Mouse (Mus musculus) lung, postnatal 0 days (tissue): ENCODE measurements at regions not wholly inside any gene's neighbourhood (a gene's known extent, or its start where the extent isn't known, plus 50 kb on each side); places are given as distances from the start of the nearest gene placed in this dataset.
A peak's percentile ranks its signal among the peaks of the same experiment; 100 is the strongest.

Source experiments
- ATAC-seq: fragments of 200-750 bp; cut with Nextera tagmentation; 2 replicates; pipeline ENCODE4 v1.8.0; 2017; ENCODE audit warnings: moderate library complexity
- DNase-seq: peaks from one replicate; pipeline ENCODE4 v3.0.0-alpha.2; 2016; ENCODE audit warnings: low spot score
- H3K27ac ChIP-seq: fragments of 300-500 bp; sonication (generic); 2 replicates; pipeline ENCODE4 v1.5.1; 2014; ENCODE audit warnings: antibody characterized with exemption, mild to moderate bottlenecking, low read length, mixed read lengths
- H3K27me3 ChIP-seq: fragments of 300-500 bp; sonication (generic); replicated peaks from 2 replicates; pipeline ENCODE4 v1.6.1; 2014; ENCODE audit warnings: low read length, mixed read lengths; ENCODE audit not compliant: insufficient read depth
- H3K36me3 ChIP-seq: fragments of 300-500 bp; sonication (generic); 2 replicates; pipeline ENCODE4 v1.6.1; 2014; ENCODE audit warnings: low read length, mixed read lengths; ENCODE audit not compliant: insufficient read depth
- H3K4me1 ChIP-seq: fragments of 300-500 bp; sonication (generic); 2 replicates; pipeline ENCODE4 v1.6.1; 2014; ENCODE audit warnings: antibody characterized with exemption, low read depth, low read length, mixed read lengths; ENCODE audit not compliant: insufficient read depth
- H3K4me2 ChIP-seq: fragments of 300-500 bp; sonication (generic); replicated peaks from 2 replicates; pipeline ENCODE4 v1.6.1; 2014; ENCODE audit warnings: low read depth, mild to moderate bottlenecking, low read length, moderate library complexity, mixed read lengths
- H3K4me3 ChIP-seq: fragments of 300-500 bp; sonication (generic); 2 replicates; pipeline ENCODE4 v1.5.1; 2014; ENCODE audit warnings: low read depth, low read length
- H3K9ac ChIP-seq: fragments of 300-500 bp; sonication (generic); replicated peaks from 2 replicates; pipeline ENCODE4 v1.6.1; 2014; ENCODE audit warnings: low read depth, mild to moderate bottlenecking
- H3K9me3 ChIP-seq: fragments of 300-500 bp; sonication (generic); 2 replicates; pipeline ENCODE4 v1.6.1; 2016; ENCODE audit warnings: low read length, mixed read lengths
- CTCF ChIP-seq: IDR thresholded peaks from 2 replicates; pipeline ENCODE4 v1.5.1; 2016; ENCODE audit warnings: antibody characterized with exemption, mild to moderate bottlenecking
- EP300 ChIP-seq: IDR thresholded peaks from 2 replicates; pipeline ENCODE4 v1.6.1; 2016; ENCODE audit warnings: antibody characterized with exemption, mild to moderate bottlenecking, control low read depth
- WGBS: fragments of 180-500 bp; shearing (Covaris S2); extraction: QIAGEN DNeasy Blood & Tissue Kit; methylation state at CpG from one replicate; pipeline ENCODE4 v1.1.7; 2014; 5-methylcytosine and 5-hydroxymethylcytosine counted together

DNA sequence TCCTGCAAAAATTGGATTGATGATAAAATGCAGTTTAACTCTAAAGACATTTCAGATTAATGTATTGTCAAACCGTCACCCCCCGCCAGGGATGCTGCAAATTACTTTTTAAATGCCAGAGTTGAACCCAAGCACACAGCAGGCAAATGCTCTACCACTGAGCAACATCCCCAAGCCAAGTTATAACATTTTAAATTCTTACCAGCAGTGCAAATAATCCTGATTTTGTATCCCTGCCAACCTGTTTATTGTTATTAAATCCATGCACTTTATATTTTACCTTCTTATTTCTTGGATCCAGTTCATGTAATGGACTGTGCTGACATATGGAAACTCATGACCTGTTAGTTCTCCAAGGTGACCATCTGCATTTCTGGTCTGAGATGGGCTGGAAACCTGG lies 161.3 kb downstream of the Plpp3 start:
- Histone ChIP-seq H3K27me3 (no peaks in the 10 kb centered on the region), H3K4me1 (no peaks in the 10 kb centered on the region), H3K9ac (no peak overlapping the region), H3K4me3 (no peak overlapping the region), H3K9me3 (no peaks in the 10 kb centered on the region), H3K4me2 (no peak overlapping the region), H3K27ac (no peak overlapping the region), H3K36me3 (no peaks in the 10 kb centered on the region)
- DNase-seq (no peak), ATAC-seq (no peak)
- WGBS = 65% methylated on average over 2 of the region's 2 CpGs
- TF ChIP-seq EP300 (no peak), CTCF (no peak)

DNA sequence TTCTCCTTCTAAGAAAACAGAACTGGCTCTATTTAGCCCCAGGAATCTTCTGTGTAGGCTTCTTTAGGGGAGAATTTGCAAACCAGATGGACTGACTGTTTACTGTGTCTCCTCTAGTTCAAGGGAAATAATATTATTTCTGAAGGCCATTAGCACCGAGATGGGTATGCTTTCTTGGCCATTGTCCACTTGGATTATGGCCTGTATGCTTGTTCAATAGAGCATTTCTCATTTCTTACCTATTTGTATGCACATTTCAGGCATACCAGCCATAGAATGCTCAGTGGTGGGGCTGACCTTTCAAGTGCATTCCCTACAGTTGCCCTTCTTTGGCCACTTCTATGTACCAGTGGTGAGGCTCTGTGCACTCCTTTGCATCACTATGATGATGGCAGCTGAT lies 166.3 kb downstream of the Plpp3 start:
- no peaks in the 10 kb centered on the region for H3K9me3 ChIP-seq
- TF ChIP-seq CTCF (no peak), EP300 (no peak)
- no peak overlapping the region for H3K4me3 ChIP-seq
- DNase-seq (no peak), ATAC-seq (no peak)
- H3K4me1 ChIP-seq = no peaks in the 10 kb centered on the region
- no peak overlapping the region for H3K27ac ChIP-seq
- no peak overlapping the region for H3K4me2 ChIP-seq
- WGBS = 54% methylated on average over 1 of the region's 1 CpGs
- no peaks in the 10 kb centered on the region for H3K36me3 ChIP-seq
- H3K9ac ChIP-seq = no peak overlapping the region
- H3K27me3 ChIP-seq = no peaks in the 10 kb centered on the region

DNA sequence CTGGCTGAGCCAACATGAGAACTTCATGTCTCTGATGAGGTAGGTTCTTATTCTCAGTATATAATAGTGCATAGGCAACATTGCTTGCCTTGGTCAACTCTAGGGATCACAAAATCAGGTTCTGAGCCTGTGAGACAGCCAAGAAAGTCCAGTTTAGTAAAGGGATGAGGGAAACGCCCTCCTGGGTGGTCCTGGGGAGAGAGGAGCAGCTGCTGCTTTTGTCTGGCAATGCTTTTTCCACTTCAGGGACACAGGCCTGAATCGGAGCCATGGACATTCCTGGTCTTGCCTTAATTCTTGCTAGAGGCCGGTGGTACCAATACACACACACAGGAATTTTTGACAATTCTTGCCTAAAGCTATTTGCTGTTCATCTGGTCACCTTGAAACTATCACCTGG lies 169.8 kb downstream of the Plpp3 start:
- Histone ChIP-seq H3K9me3 (no peaks in the 10 kb centered on the region), H3K4me2 (no peak overlapping the region), H3K4me1 (no peaks in the 10 kb centered on the region), H3K27ac (no peak overlapping the region), H3K4me3 (no peak overlapping the region), H3K27me3 (no peaks in the 10 kb centered on the region), H3K9ac (no peak overlapping the region), H3K36me3 (no peaks in the 10 kb centered on the region)
- 66% methylated on average over 3 of the region's 3 CpGs for WGBS
- ATAC-seq (no peak), DNase-seq (no peak)
- TF ChIP-seq EP300 (no peak), CTCF (no peak)

DNA sequence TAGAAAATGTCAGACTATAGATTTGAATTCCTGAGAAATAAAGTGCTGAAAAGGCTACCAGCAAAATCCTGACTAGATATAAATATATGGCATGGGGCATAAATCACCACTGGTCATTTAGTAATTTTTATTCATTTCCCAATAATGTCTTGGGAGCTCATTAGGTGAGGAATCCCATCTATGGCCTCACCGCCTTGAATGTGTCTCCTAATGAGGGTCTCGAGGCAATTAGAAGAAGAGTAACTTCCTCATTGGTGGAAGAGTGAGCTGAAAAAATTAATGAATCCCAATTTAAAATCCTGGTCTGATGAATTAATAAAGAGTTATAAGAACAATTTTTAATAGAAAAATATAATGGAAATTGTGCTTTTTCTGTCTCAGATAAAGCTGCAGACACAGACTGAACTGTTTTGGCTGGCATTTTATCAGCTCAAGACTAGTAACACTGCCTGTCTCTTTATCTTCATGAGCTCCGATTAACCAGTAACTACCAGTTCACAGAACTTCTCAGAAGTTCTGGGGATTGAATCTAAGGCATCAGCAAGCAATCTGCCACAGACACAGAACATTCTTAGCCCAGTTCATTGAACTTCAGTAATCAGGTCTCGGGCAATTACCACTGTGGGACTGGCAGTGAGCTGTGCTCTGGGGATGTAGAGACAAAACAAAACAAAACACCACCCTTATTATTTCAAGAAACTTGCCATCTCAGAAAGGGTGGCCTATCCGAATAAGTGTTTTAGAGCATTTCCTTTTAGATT lies 170.7 kb downstream of the Plpp3 start:
- TF ChIP-seq CTCF (no peak), EP300 (no peak)
- DNase-seq = no peak
- no peaks in the 10 kb centered on the region for H3K4me1 ChIP-seq
- H3K9ac ChIP-seq = no peak overlapping the region
- ATAC-seq = no peak
- H3K4me3 ChIP-seq = no peak overlapping the region
- WGBS = 84% methylated on average over 5 of the region's 5 CpGs
- H3K9me3 ChIP-seq = no peaks in the 10 kb centered on the region
- H3K27me3 ChIP-seq = no peaks in the 10 kb centered on the region
- H3K4me2 ChIP-seq = no peak overlapping the region
- no peak overlapping the region for H3K27ac ChIP-seq
- no peaks in the 10 kb centered on the region for H3K36me3 ChIP-seq

DNA sequence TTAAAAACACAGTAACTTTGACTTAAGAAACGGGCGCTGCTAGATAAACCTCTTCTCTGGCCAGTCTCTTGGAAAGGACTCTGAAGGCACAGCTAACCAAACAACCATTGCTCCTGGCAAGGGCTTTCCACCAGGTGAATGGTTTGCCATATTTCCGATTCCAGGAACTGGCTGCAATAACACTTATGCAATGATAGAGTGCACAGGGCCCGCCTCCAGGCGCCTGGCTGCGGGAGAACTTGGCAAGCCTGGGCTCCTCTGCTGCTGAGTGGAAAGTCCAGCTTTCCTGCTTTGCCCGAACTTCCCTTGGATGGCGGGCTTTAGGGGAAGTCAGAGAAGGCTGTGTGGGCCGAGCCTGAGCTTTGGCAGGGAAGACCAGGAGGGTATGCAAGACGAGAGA lies 171.6 kb downstream of the Plpp3 start:
- WGBS = 20% methylated on average over 10 of the region's 10 CpGs
- peak; percentile 80 for ATAC-seq
- TF ChIP-seq EP300 (no peak), CTCF (no peak)

DNA sequence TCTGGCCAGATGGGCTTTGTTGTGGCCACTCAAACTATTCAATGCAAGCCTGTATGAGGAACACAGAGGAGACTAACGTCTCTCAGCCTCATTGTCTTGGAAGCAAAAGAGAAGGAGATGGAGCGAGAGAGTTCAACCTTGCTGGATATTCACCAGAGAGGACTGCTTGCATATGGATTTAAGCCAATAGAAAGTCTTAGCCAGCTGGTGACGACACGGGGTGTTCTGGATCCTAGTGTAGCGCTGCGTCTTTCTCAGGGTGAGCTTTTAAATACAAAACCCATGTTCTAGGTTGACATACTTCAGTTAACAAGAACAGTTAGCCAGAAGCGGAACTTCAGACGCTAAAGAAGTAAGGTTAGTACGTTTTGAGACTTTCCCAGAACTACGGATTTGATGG lies 174.9 kb downstream of the Plpp3 start:
- no peak for ATAC-seq
- Histone ChIP-seq H3K9ac (no peak overlapping the region), H3K9me3 (no peaks in the 10 kb centered on the region), H3K36me3 (no peaks in the 10 kb centered on the region), H3K27ac (no peak overlapping the region), H3K4me2 (no peak overlapping the region), H3K27me3 (no peaks in the 10 kb centered on the region), H3K4me1 (no peaks in the 10 kb centered on the region), H3K4me3 (no peak overlapping the region)
- TF ChIP-seq EP300 = no peak
- TF ChIP-seq CTCF = no peak
- no peak for DNase-seq
- 87% methylated on average over 10 of the region's 10 CpGs for WGBS

More for the DNA sequence above, 171.6 kb downstream of the Plpp3 start:
- Histone ChIP-seq H3K4me3 (no peak overlapping the region), H3K9me3 (no peaks in the 10 kb centered on the region), H3K27me3 (no peaks in the 10 kb centered on the region), H3K4me1 (no peaks in the 10 kb centered on the region), H3K36me3 (no peaks in the 10 kb centered on the region), H3K9ac (no peak overlapping the region), H3K4me2 (no peak overlapping the region), H3K27ac (no peak overlapping the region)
- DNase-seq = peak; percentile 78

DNA sequence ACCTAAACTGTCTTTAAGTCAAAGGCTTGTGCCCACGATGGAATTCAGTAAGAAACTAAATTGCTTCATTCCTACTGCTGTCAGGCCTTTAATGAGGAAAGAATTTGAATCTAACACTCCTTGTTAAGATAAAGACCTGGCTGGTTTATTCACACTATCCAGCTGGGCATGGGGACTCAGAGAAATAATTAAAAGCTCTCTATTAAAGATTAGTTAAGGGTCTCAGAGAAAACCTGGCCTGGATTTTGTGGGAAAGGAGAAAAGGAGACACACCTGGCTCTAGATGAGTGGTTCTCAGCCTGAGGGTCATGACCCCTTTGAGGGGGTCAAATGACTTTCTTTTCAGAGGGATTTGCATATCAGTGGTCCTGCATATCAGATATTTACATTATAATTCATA lies 178.7 kb downstream of the Plpp3 start:
- WGBS = 12% methylated on average over 1 of the region's 1 CpGs
- no peak for ATAC-seq
- TF ChIP-seq CTCF (no peak), EP300 (no peak)

More for the DNA sequence above, 178.7 kb downstream of the Plpp3 start:
- Histone ChIP-seq H3K4me2 (no peak overlapping the region), H3K27me3 (no peaks in the 10 kb centered on the region), H3K9me3 (no peaks in the 10 kb centered on the region), H3K27ac (no peak overlapping the region), H3K9ac (no peak overlapping the region), H3K36me3 (no peaks in the 10 kb centered on the region), H3K4me1 (no peaks in the 10 kb centered on the region), H3K4me3 (no peak overlapping the region)
- no peak for DNase-seq
